Mouse (Mus musculus) cerebellum, postnatal 25 days (tissue): ENCODE measurements around the gene Spag5.
"Not testable (repeated sequence)": the region's sequence is repeated elsewhere in the genome, so short reads cannot be mapped to it uniquely, and the experiment has no call there.

ENCODE experiments used
- DNase-seq, 2 experiments: peaks; one replicate each; pipeline ENCODE4 v3.0.0; 2021; ENCODE audit warnings: mixed read lengths in 2 of 2

The Spag5 gene

GRCm38 (mm10) chr11:78301357-78302084, at the start of gene Spag5:
TSS of gene Spag5 (plus strand) at chr11:78301529.
- peak; percentile 87 to 91 for DNase-seq

- DNase-seq: no peak
These were observed 44.7 kb upstream of the Spag5 start for GRCm38 (mm10) chr11:78256618-78257017.

GRCm38 (mm10) chr11:78260489-78261258, 40.7 kb upstream of the Spag5 start:
- no peak for DNase-seq

- DNase-seq: peak; percentile 93 to 98
These were observed 39.7 kb upstream of the Spag5 start, which contains the start of gene 2610507B11Rik for GRCm38 (mm10) chr11:78261380-78262352. TSS of gene 2610507B11Rik (plus strand) at chr11:78261752.

GRCm38 (mm10) chr11:78262550-78262949, 38.8 kb upstream of the Spag5 start:
- peak; percentile 35 to 70 for DNase-seq

GRCm38 (mm10) chr11:78265571-78265970, 35.8 kb upstream of the Spag5 start:
- no peak for DNase-seq

- no peak for DNase-seq
These were observed 29.3 kb upstream of the Spag5 start for GRCm38 (mm10) chr11:78271986-78272385.

- no peak for DNase-seq
These were observed 25.7 kb upstream of the Spag5 start for GRCm38 (mm10) chr11:78275596-78275995.

GRCm38 (mm10) chr11:78276169-78276568, 25.2 kb upstream of the Spag5 start:
- DNase-seq: not testable (repeated sequence)

- no peak for DNase-seq
These were observed 22.5 kb upstream of the Spag5 start for GRCm38 (mm10) chr11:78278853-78279252.

- no peak for DNase-seq
These were observed 21.7 kb upstream of the Spag5 start for GRCm38 (mm10) chr11:78279586-78279985.

GRCm38 (mm10) chr11:78289146-78289763, 12.1 kb upstream of the Spag5 start:
- no peak for DNase-seq

- DNase-seq: no peak
These were observed 10.7 kb upstream of the Spag5 start, which contains the start of gene BC030499 for GRCm38 (mm10) chr11:78290654-78291053. TSS of gene BC030499 (plus strand) at chr11:78290841.

- DNase-seq: no peak
These were observed 6.7 kb upstream of the Spag5 start for GRCm38 (mm10) chr11:78294585-78294984.

- no peak for DNase-seq
These were observed 412 bp upstream of the Spag5 start for GRCm38 (mm10) chr11:78300917-78301316.

GRCm38 (mm10) chr11:78305272-78305671, 3.9 kb downstream of the Spag5 start:
- no peak for DNase-seq

- DNase-seq: no peak
These were observed 9.7 kb downstream of the Spag5 start for GRCm38 (mm10) chr11:78310861-78311511.

GRCm38 (mm10) chr11:78313662-78314061, 12.3 kb downstream of the Spag5 start:
- DNase-seq: no peak

GRCm38 (mm10) chr11:78318411-78318810, 17.1 kb downstream of the Spag5 start:
- DNase-seq: no peak

GRCm38 (mm10) chr11:78322076-78322831, 20.9 kb downstream of the Spag5 start:
- peak in 1 of 2 experiments; percentile 17 for DNase-seq

GRCm38 (mm10) chr11:78322860-78323259, 21.5 kb downstream of the Spag5 start, which contains the start of gene Aldoc:
TSS of gene Aldoc (plus strand) at chr11:78322968.
- DNase-seq: peak; percentile 83 to 91
